Mouse (Mus musculus) central nervous system, embryonic 11.5 days (tissue): Measurements from ENCODE around the gene Ap1s3. TPM values are rescaled to one million over a fixed set of nuclear protein-coding genes. Genes with fewer than 3 reads are reported as not detected.

Source experiments
- polyA plus RNA-seq: library from polyadenylated mRNA; depleted of rRNA; stranded (reverse); fragments of >200 nt; gene quantifications from 2 replicates; pipeline ENCODE4 v1.2.3, GENCODE M21; 2012; rRNA removed

Ap1s3 gene
- 1.7 and 3.2 TPM in 2 replicates for polyA plus RNA-seq

DNA sequence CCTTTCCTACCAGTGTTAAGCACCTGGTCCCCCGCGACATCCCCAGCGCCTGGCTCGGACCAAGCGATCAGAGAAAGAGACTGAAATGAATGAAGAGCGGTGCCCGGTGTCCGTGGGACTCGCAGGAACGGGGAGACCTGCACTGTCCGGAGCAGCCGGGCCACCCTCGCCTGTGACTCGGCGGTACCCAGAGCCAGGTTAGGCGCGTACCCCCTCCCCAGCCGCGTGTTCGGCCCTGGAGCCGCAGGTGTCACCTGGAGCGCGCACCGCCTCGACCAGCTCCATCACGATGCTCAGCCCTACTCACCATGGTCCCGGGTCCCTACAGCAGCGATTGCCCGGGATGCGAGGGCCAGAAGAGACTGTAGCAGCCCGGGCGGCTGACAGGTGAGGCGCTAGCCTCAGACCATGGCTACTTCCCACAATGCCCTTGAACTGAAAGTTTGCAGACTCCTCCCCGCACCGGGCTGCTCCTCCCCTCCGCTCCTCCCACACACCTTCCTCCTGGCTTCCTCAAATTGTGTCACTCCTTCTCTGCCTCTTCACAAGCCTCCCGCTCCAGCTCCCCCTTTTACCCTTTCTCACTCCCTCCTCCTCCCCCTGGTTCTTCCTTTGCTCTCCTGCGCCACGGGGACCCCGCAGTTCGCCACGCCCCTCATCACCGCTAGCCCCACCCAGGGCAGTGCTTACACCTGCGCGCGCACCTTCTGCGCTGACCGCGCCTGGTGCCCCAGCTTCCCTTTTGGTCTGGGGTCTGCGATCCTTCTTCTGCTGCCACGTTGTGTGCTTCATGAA lies at the start of gene Ap1s3:
Gene Ap1s3, minus strand, starts transcription at position 430 of the 795 bp plus-strand sequence.

Other genes starting within 250 kb of the Ap1s3 start
- gene Scg2, start 231.9 kb downstream of the Ap1s3 start, polyA plus RNA-seq = 4.3 and 6.7 TPM in 2 replicates
- 19.0 and 27.7 TPM in 2 replicates for gene Mrpl44, start 104.0 kb upstream of the Ap1s3 start, polyA plus RNA-seq
- 16.2 and 25.4 TPM in 2 replicates for gene Wdfy1, start 104.2 kb upstream of the Ap1s3 start, polyA plus RNA-seq
- 26.8 and 53.3 TPM in 2 replicates for gene Serpine2, start 189.2 kb upstream of the Ap1s3 start, polyA plus RNA-seq